Mouse (Mus musculus) erythroblast, embryonic 14.5 days (primary cell): ENCODE measurements around the gene A930002H24Rik.

Experiments used
- GATA1 ChIP-seq: IDR thresholded peaks from 2 replicates; pipeline ENCODE4 v1.6.1; 2012; ENCODE audit warnings: low read length, inconsistent platforms, mixed read lengths
- TAL1 ChIP-seq: IDR thresholded peaks from 3 replicates; pipeline ENCODE4 v1.6.1; 2012; ENCODE audit warnings: low read length, inconsistent platforms, mixed read lengths

- no peak for TF ChIP-seq TAL1
- no peak for TF ChIP-seq GATA1
These were observed 37.4 kb downstream of the A930002H24Rik start for GRCm38 (mm10) chr17:63826196-63826595.
